In the genomic region with DNA sequence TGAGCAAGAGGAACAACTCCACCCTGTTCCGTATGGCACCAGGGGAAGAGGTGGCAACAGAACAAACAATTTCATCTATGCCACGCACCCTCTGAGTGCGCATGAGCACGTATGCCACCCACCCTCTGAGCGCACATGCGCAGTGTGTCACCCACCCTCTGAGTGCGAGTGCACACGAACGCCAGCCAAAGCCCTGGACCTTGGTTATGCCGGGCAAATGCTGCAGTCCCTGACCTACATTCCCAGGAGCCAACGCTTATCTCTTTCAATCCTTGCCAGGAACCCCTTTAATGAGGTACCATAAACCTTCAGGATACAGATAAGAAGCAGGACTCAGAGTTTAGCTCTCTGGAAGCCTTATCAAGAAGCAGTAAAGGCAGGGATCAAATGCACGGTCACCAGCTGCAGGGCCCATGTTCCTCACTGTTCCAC, we compare ENCODE assay signal across 11 mouse cellular contexts. TPM values are rescaled to one million over a fixed set of nuclear protein-coding genes. Genes with fewer than 3 reads are reported as not detected.
DNase-seq lines count a peak whose midpoint lies in the region; ATAC-seq and TF ChIP-seq lines count a peak whose summit lies in the region.
"Had no signal": no experiment of that assay in that cellular context is flagged by ENCODE, and none has a peak within 500 bp of the region (broad histone marks: within the 10 kb centered on the region; RNA-seq: fewer than 3 reads in every experiment).

No protein-coding gene starts in this region.

- no peaks in the 10 kb centered on the region for H3K27me3 ChIP-seq in liver, embryonic 14.5 days (ENCODE audit: control insufficient read depth, insufficient read depth, low read length)
- H3K27me3 ChIP-seq in stomach, embryonic 15.5 days (replicated peaks), result no peaks in the 10 kb centered on the region
- H3K27me3 ChIP-seq: neural tube, embryonic 12.5 days had no signal

- H3K4me1 ChIP-seq in liver, embryonic 14.5 days (replicated peaks; ENCODE audit: control insufficient read depth in 2 of 2, insufficient read depth in 2 of 2, low read length in 1 of 2), result peaks cover 5 to 14% of the 10 kb centered on the region in 2 experiments
- peaks cover 7% of the 10 kb centered on the region; the same call in 1 of the 2 replicates for H3K4me1 ChIP-seq in stomach, embryonic 15.5 days

- TF ChIP-seq EP300 in liver, embryonic 14.5 days (IDR thresholded peaks at IDR 0.05; ENCODE audit: low read depth), result no peak

- H3K9me3 ChIP-seq in liver, embryonic 14.5 days (ENCODE audit: control insufficient read depth, low read length), result no peaks in the 10 kb centered on the region
- no peaks in the 10 kb centered on the region for H3K9me3 ChIP-seq in stomach, embryonic 15.5 days
- H3K9me3 ChIP-seq: neural tube, embryonic 12.5 days had no signal

- H3K36me3 ChIP-seq in liver, embryonic 14.5 days (replicated peaks; ENCODE audit: control insufficient read depth, insufficient read depth, low read depth), result no peaks in the 10 kb centered on the region
- H3K36me3 ChIP-seq in stomach, embryonic 15.5 days, result no peaks in the 10 kb centered on the region
- H3K36me3 ChIP-seq: neural tube, embryonic 12.5 days had no signal

- H3K4me3 ChIP-seq in layer of hippocampus, adult 2 months, result no peak overlapping the region
- H3K4me3 ChIP-seq in liver, embryonic 14.5 days (ENCODE audit: insufficient read depth in 1 of 2, low read depth in 2 of 2, low read length in 2 of 2), result no peak overlapping the region
- H3K4me3 ChIP-seq in stomach, embryonic 15.5 days (replicated peaks), result no peak overlapping the region
- H3K4me3 ChIP-seq: neural tube, embryonic 12.5 days had no signal

- no peak for TF ChIP-seq CTCF in layer of hippocampus, adult 2 months (conservative IDR thresholded peaks at IDR 0.05)
- TF ChIP-seq CTCF in liver, embryonic 14.5 days (IDR thresholded peaks at IDR 0.05; ENCODE audit: low read depth), result no peak

- peak; percentile 86 for ATAC-seq in liver, embryonic 14.5 days (ENCODE audit: insufficient read depth)
- peak; percentile 80 for ATAC-seq in stomach, embryonic 15.5 days (ENCODE audit: insufficient read depth, low FRiP score, low read depth)
- ATAC-seq in erythroid progenitor cell, adult 5-6 weeks (replicated peaks; ENCODE audit: low FRiP score, poor library complexity, severe bottlenecking), result no peak
- ATAC-seq: activated CD4-positive, CD25-positive, alpha-beta regulatory T cell, adult 4 months had no signal

- peak overlapping the region; percentile 55; the same call in 1 of the 2 replicates for H3K27ac ChIP-seq in layer of hippocampus, adult 2 months
- H3K27ac ChIP-seq in liver, embryonic 14.5 days, result no peak overlapping the region
- H3K27ac ChIP-seq in stomach, embryonic 15.5 days, result 0 out of 2 replicates have a peak overlapping the region, but pooled peaks have one; percentile 18
- H3K27ac ChIP-seq: neural tube, embryonic 12.5 days had no signal

- peak in 1 of 2 experiments; percentile 18 for DNase-seq in layer of hippocampus, adult 2 months (ENCODE audit: low spot score in 2 of 2)
- no peak for DNase-seq in layer of hippocampus, adult 11-12 months (ENCODE audit: low spot score)
- peak; percentile 77 for DNase-seq in cerebellum, adult 9-11 months
- peak in 1 of 3 experiments; percentile 13 for DNase-seq in liver, embryonic 14.5 days (ENCODE audit: low read depth in 3 of 3, low spot score in 3 of 3)
- no peak for DNase-seq in kidney, adult 8-10 months
- DNase-seq in urinary bladder, adult 2 months (ENCODE audit: low spot score), result no peak
- DNase-seq: kidney, adult 9 months had no signal

- no peak overlapping the region for H3K9ac ChIP-seq in liver, embryonic 14.5 days (replicated peaks)
- no peak overlapping the region for H3K9ac ChIP-seq in stomach, embryonic 15.5 days
- H3K9ac ChIP-seq: neural tube, embryonic 12.5 days had no signal

- 36% methylated on average over 12 of the region's 12 CpGs for WGBS in liver, embryonic 14.5 days (ENCODE audit: insufficient replicate concordance)
- 74% methylated on average over 12 of the region's 12 CpGs for WGBS in stomach, embryonic 15.5 days

- peak overlapping the region; percentile 20 for H3K4me2 ChIP-seq in liver, embryonic 14.5 days (ENCODE audit: low read depth)
- no peak overlapping the region for H3K4me2 ChIP-seq in stomach, embryonic 15.5 days
- H3K4me2 ChIP-seq: neural tube, embryonic 12.5 days had no signal

RNA-seq across cellular contexts. Expression of a gene that starts 50.8 kb away (rescaled TPM):
- total RNA-seq in layer of hippocampus, adult 2 months (2021), result 10 to 100 TPM in 1 of 2 experiments, 1 to 10 TPM in 1; 9.7 to 11.4 TPM
- 1.3 and 2.5 TPM in 2 replicates for polyA plus RNA-seq in liver, embryonic 14.5 days (2012; rRNA removed)
- 3.8 and 4.4 TPM in 2 replicates for polyA plus RNA-seq in liver, embryonic 14.5 days (2014; fragmentation: Nextera tagmentation; extraction: Ambion mirVana)
- polyA plus RNA-seq in stomach, embryonic 15.5 days (2015; fragmentation: Nextera tagmentation; extraction: Ambion mirVana), result 32.1 TPM in 2 replicates
- total RNA-seq in erythroid progenitor cell, adult 5-6 weeks (2015; ENCODE audit: low replicate concordance), result 1.3 and 2.5 TPM in 2 replicates
- total RNA-seq in erythroid progenitor cell, adult 5-6 weeks (2017; ENCODE audit: low replicate concordance), result 1.6 and 2.6 TPM in 2 replicates
- polyA plus RNA-seq in urinary bladder, adult 2 months (2012; rRNA removed), result 13.2 and 13.4 TPM in 2 replicates
